Mouse (Mus musculus) midbrain, postnatal 0 days (tissue): ENCODE measurements around the gene Tfap2e. TPM values are rescaled to one million over a fixed set of nuclear protein-coding genes. Genes with fewer than 3 reads are reported as not detected.

ENCODE experiments used
- ATAC-seq: fragments of 200-750 bp; cut with Nextera tagmentation; 2 replicates; pipeline ENCODE4 v1.8.0; 2017; ENCODE audit warnings: moderate number of reproducible peaks, mild to moderate bottlenecking, moderate TSS enrichment, moderate library complexity; ENCODE audit not compliant: low FRiP score
- DNase-seq: peaks from one replicate; pipeline ENCODE4 v3.0.0-alpha.2; 2015; ENCODE audit warnings: low spot score
- H3K27ac ChIP-seq: fragments of 300-500 bp; sonication (generic); 2 replicates; pipeline ENCODE4 v1.5.1; 2014; ENCODE audit warnings: low read depth, mild to moderate bottlenecking, low read length, mixed read lengths
- H3K27me3 ChIP-seq: fragments of 300-500 bp; sonication (generic); 2 replicates; pipeline ENCODE4 v1.6.1; 2014; ENCODE audit warnings: low read length, control low read depth, mixed read lengths; ENCODE audit not compliant: insufficient read depth
- H3K36me3 ChIP-seq: fragments of 300-500 bp; sonication (generic); 2 replicates; pipeline ENCODE4 v1.6.1; 2014; ENCODE audit warnings: low read length, control low read depth, mixed read lengths; ENCODE audit not compliant: insufficient read depth
- H3K4me1 ChIP-seq: fragments of 300-500 bp; sonication (generic); 2 replicates; pipeline ENCODE4 v1.6.1; 2014; ENCODE audit warnings: mild to moderate bottlenecking, control low read depth, antibody characterized with exemption, low read length, mixed read lengths; ENCODE audit not compliant: insufficient read depth
- H3K4me2 ChIP-seq: fragments of 300-500 bp; sonication (generic); 2 replicates; pipeline ENCODE4 v1.6.1; 2014; ENCODE audit warnings: low read depth, mild to moderate bottlenecking, low read length, mixed read lengths; ENCODE audit not compliant: poor library complexity, severe bottlenecking
- H3K4me3 ChIP-seq: fragments of 300-500 bp; sonication (generic); 2 replicates; pipeline ENCODE4 v1.5.1; 2014; ENCODE audit warnings: low read depth, mild to moderate bottlenecking, low read length, moderate library complexity
- H3K9ac ChIP-seq: fragments of 300-500 bp; sonication (generic); replicated peaks from 2 replicates; pipeline ENCODE4 v1.6.1; 2014; ENCODE audit warnings: mild to moderate bottlenecking, low read length, moderate library complexity, mixed read lengths; ENCODE audit not compliant: poor library complexity, severe bottlenecking
- H3K9me3 ChIP-seq: fragments of 300-500 bp; sonication (generic); 2 replicates; pipeline ENCODE4 v1.6.1; 2016; ENCODE audit warnings: low read length, control low read depth
- CTCF ChIP-seq: IDR thresholded peaks from 2 replicates; pipeline ENCODE4 v1.5.1; 2016; ENCODE audit warnings: antibody characterized with exemption, mild to moderate bottlenecking
- WGBS: fragments of 180-500 bp; shearing (Covaris S2); extraction: QIAGEN DNeasy Blood & Tissue Kit; methylation state at CpG from one replicate; pipeline ENCODE4 v1.1.7; 2014; 5-methylcytosine and 5-hydroxymethylcytosine counted together
- polyA plus RNA-seq: library from polyadenylated mRNA; unstranded; fragments of >200 nt; fragmentation: Nextera tagmentation; extraction: Ambion mirVana; gene quantifications from 2 replicates; pipeline ENCODE4 v1.2.1, GENCODE M21; 2015
- total RNA-seq: library from RNA; depleted of rRNA; stranded (reverse); fragments of >200 nt; gene quantifications from 2 replicates; pipeline ENCODE4 v1.2.3, GENCODE M21; 2014

Gene Tfap2e
- total and polyA plus RNA-seq, 2 experiments from 2014 or later, result 0.31 TPM; not detected in 1

DNA sequence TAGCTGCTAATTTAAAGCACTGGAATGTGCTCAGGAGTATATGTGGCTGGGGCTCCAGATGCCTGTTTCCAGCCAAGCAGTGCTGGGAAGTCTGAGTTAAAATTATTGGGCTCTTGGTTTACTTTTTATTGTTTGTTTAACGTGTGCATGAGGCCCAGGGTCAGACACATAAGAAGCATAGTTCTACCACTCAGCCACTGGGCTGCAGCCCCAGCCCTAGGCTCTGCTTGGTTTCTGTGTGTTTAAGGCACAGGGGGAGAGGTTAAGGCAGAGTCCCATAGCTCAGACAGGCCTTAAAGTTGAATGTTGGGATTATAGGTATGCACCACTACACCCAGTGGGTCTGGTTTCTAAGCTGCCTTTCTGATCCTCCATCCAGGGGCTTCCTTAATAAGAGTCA is 39.1 kb upstream of the Tfap2e start:
- H3K27me3 ChIP-seq, result no peaks in the 10 kb centered on the region
- no peak overlapping the region for H3K27ac ChIP-seq
- no peaks in the 10 kb centered on the region for H3K9me3 ChIP-seq
- DNase-seq (no peak), ATAC-seq (no peak)
- H3K4me3 ChIP-seq, result no peak overlapping the region
- peaks cover 7% of the 10 kb centered on the region for H3K4me1 ChIP-seq
- no peak overlapping the region for H3K9ac ChIP-seq
- WGBS, result 78% methylated on average over 1 of the region's 1 CpGs
- H3K4me2 ChIP-seq, result no peak overlapping the region
- no peaks in the 10 kb centered on the region; the same call in 1 of the 2 replicates for H3K36me3 ChIP-seq
- no peak for TF ChIP-seq CTCF

- Histone ChIP-seq H3K27me3 (no peaks in the 10 kb centered on the region), H3K9ac (no peak overlapping the region), H3K4me1 (peaks cover 2% of the 10 kb centered on the region; the same call in 1 of the 2 replicates), H3K36me3 (no peaks in the 10 kb centered on the region; the same call in 1 of the 2 replicates), H3K4me2 (no peak overlapping the region), H3K27ac (no peak overlapping the region), H3K4me3 (no peak overlapping the region), H3K9me3 (no peaks in the 10 kb centered on the region)
- no peak for TF ChIP-seq CTCF
- 91% methylated on average over 6 of the region's 6 CpGs for WGBS
- ATAC-seq (no peak), DNase-seq (no peak)
Measured at GRCm38 (mm10) chr4:126773871-126774270, 37.8 kb upstream of the Tfap2e start.

GRCm38 (mm10) chr4:126770831-126771230 is 34.8 kb upstream of the Tfap2e start:
- Histone ChIP-seq H3K4me3 (no peak overlapping the region), H3K4me1 (no peaks in the 10 kb centered on the region), H3K9me3 (no peaks in the 10 kb centered on the region), H3K4me2 (no peak overlapping the region), H3K9ac (no peak overlapping the region), H3K36me3 (no peaks in the 10 kb centered on the region; the same call in 1 of the 2 replicates), H3K27ac (no peak overlapping the region), H3K27me3 (no peaks in the 10 kb centered on the region)
- ATAC-seq (no peak), DNase-seq (no peak)
- WGBS, result 95% methylated on average over 4 of the region's 4 CpGs
- TF ChIP-seq CTCF, result no peak

GRCm38 (mm10) chr4:126769800-126770563 is 33.9 kb upstream of the Tfap2e start:
- no peak for ATAC-seq
- WGBS, result 89% methylated on average over 9 of the region's 9 CpGs

DNA sequence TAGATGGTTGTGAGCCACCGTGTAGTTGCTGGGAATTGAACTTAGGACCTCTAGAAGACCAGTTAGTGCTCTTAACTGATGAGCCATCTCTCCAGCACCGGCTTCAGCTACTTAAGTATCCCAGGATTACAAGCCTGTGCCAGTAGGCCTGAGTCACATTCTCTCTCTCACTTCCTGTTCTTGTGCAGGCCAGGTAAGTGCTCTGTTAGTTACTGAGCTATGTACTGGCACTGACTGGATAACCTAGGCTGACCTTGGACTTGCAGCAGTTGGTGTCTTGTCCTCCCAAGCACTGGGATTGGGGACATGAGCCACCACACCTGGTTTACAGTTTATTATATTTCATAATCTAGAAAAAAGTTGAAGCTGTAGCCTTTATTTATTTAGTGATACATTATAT is 27.4 kb upstream of the Tfap2e start:
- no peak overlapping the region for H3K9ac ChIP-seq
- H3K9me3 ChIP-seq, result no peaks in the 10 kb centered on the region
- no peak overlapping the region for H3K27ac ChIP-seq
- H3K4me3 ChIP-seq, result no peak overlapping the region
- WGBS, result 86% methylated on average over 2 of the region's 2 CpGs
- no peak for ATAC-seq
- H3K4me1 ChIP-seq, result no peaks in the 10 kb centered on the region
- no peaks in the 10 kb centered on the region for H3K27me3 ChIP-seq
- TF ChIP-seq CTCF, result no peak
- DNase-seq, result no peak
- H3K36me3 ChIP-seq, result peaks cover 4% of the 10 kb centered on the region; the same call in 1 of the 2 replicates
- H3K4me2 ChIP-seq, result no peak overlapping the region

More at GRCm38 (mm10) chr4:126769800-126770563, 33.9 kb upstream of the Tfap2e start:
- Histone ChIP-seq H3K4me3 (no peak overlapping the region), H3K27me3 (no peaks in the 10 kb centered on the region), H3K4me2 (no peak overlapping the region), H3K9me3 (no peaks in the 10 kb centered on the region), H3K27ac (no peak overlapping the region), H3K9ac (no peak overlapping the region), H3K4me1 (no peaks in the 10 kb centered on the region), H3K36me3 (no peaks in the 10 kb centered on the region; the same call in 1 of the 2 replicates)
- no peak for DNase-seq
- no peak for TF ChIP-seq CTCF

DNA sequence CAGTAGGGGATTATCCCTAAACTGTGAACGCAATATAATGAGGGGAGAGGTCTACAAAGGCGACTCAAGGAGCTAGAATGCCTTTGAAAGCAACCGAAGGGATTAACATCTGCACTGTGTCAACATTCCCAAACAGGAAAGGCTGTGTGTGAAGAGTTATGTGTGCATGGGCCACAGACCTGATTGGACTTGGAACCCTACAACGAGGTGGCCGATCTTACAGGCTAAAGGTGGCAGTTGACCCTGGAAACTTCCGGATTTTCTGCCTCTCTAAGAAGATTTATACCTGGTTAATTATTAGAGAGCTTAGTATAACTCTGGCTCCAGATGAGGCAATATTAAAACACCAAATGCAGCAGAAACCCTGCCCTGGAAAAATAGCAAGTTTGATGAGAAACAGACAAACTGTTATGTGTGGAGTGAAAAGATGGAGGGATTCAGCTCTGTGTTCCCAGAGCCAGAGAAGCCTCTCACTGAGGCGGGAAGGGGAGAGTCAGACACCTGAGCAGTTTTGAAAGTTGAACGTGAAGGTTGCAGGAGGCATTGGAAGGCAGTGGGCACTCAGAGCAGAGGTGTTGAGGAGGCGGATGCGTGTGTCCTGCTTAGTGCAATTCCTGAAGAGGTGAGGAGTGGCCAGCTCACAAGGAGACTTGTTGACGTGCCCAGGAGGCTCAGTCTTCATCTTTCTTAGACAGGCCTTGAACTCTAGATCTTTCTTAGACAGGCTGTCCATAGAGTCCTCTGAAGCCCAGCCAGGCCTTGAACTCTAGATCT is 26.7 kb upstream of the Tfap2e start:
- 58% methylated on average over 11 of the region's 11 CpGs for WGBS
- ATAC-seq (no peak), DNase-seq (no peak)
- no peaks in the 10 kb centered on the region for H3K27me3 ChIP-seq
- no peak overlapping the region for H3K9ac ChIP-seq
- TF ChIP-seq CTCF, result no peak
- no peaks in the 10 kb centered on the region for H3K9me3 ChIP-seq
- no peak overlapping the region for H3K27ac ChIP-seq
- H3K4me2 ChIP-seq, result no peak overlapping the region
- H3K36me3 ChIP-seq, result peaks cover 4% of the 10 kb centered on the region; the same call in 1 of the 2 replicates
- no peak overlapping the region for H3K4me3 ChIP-seq
- no peaks in the 10 kb centered on the region for H3K4me1 ChIP-seq
